Mouse (Mus musculus): Measurements from ENCODE around the gene Fermt1. TPM values are rescaled to one million over a fixed set of nuclear protein-coding genes. Genes with fewer than 3 reads are reported as not detected.

Fermt1 gene
- not detected for total RNA-seq (2021)
- long read RNA-seq, experiment 1 = 0 reads
- long read RNA-seq, experiment 2 = 0 reads

DNA sequence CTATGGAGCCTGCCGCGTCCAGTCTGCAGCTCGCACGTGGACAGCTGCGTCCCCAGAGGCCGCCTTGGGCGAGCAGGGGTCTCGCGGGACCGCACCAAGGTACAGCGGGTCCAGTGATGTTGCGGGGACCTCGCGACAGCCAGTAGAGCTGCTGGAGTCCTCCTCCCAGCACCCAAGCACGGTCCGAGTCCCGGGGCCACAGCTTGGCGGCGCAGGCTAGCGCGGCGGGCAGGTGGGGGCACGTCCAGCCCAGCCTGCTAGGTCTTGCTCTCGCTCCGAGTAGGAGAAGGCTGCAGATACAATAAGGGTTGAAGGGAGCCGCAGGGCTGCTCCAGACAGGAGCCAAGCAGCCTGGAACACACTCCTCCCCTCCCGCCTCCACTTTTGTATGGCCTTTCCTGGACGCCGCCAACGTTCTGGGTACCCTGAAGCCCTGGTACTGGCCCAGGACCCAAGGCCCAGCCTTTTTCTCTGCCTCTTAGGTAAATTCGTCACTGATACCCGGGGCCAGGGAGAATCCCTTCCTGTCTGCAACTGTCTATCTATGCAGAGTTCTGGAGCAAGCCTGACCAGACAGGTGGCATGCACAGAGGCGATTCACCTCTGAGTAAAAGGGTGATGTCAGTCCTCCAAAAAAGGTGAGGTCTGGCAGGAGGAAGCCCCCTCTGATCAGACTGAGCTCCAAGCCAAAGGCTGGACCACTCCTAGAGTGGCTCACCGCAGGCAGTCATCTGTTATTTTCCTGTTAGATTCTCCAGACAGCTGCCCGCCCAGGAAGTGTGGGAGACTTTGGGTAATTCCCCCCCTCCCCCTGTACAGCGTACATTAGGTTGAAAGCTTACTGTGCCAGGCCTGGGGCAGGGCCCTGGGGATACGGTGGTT lies at the start of gene Fermt1:
TSS of gene Fermt1 (minus strand) at position 581 of the 882 bp plus-strand sequence.
- no peak for DNase-seq
- intact Hi-C loops (cut with DNase I) = no loop called here

DNA sequence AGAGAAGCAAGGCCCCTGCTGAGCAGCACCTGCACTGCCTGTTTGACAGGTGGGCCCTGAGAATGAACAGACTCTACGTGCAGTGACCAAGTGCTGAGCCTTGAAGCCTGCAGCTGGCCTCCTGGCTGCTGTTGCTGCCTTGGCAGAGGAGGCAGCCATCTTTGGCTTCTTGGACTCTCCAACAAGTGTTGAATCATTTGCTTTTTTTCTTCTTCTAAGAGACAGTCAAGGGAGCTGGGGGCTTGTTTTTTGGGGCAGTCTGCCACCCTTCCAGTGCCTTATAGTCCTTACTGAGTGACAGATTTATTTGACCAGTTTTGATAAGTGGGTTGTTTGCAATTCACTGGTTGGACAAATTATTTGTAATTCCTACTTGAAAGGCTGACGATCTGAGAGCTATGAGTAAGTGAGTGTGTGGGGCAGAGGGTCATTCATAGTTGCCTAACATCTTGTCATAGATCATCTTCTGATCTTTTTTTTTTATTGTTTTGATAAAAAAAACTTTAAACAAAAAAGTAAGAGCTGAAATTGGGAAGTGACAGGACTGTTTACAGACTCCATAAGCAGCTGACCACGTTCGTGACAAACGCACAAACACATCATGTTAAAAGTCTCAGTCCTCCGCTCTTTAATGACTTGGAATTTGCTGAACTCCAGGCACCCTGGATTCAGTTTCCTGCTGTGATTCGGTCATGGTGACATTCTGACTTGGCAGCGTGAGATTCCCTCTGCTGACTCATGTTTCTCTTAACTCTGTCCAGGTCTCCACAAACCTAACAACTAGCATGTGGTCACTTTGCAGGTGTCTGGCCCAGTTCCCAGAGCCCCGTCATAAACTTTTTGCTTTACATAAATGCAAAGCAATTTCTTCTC lies 47.2 kb upstream of the Fermt1 start:
- peak; percentile 48 to 58 for DNase-seq
- intact Hi-C loops (cut with DNase I) = no loop called here

DNA sequence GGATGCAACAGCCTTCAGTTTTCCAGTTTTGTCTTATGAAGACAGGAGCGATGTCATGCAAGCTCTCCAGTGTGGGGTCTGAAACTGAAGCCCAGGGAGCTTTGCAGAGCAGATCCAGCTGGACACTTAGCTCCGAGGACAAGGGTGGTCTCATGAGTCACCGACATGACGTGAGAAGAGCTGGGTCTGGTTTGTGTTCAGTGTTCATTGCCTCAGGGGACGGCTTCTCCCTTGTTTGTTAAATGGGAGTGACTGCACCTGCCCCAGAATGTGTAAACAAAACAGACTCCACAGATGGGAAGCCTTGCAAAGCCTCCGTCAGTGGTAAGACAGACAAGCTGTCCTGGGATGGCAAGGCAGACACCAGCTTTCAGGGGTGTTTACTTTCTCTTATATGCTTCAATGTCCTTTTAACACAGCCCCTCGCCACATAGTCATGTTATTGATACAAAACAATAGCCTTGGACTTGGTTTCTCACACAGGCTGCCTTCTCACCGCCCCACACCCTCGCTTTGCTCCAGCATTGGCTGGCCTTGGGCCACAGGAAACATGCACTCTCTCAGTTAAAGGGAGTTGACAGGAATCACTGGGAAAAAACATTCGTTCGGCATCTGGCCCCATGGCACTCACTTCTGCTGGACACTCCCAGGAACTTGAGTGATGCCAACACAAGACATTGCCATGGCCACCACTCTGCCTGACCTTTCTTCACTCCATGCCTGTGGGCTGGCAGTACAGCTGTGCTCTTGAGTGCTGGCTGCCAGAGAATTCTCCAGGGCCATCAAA lies 44.3 kb upstream of the Fermt1 start:
- intact Hi-C loops (cut with DNase I) = no loop called here

DNA sequence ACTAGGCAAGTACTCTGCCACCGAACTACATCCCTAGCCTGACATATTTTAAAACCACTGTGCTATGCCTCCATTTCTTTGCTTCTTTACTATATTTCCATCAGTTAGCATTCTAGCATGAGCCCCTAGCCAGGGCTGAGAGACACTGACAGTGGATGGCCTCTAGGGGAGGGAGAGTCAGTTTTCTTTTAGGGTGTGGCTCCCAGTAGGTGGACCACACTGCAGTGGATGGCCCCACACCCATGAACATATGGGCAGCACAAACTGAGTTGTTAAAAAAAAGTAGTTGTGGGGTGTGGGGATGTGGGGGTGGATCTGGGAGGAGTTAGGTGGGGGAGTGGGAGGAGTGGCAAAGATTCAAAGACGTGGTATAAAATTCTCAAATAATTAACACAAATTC lies 27.6 kb upstream of the Fermt1 start:
- no peak for DNase-seq
- intact Hi-C loops (cut with DNase I) = loop anchor here (10.0 kb wide), 1 partner anchor 141 kb away; no protein-coding TSS in a partner anchor

More for the DNA sequence above, 44.3 kb upstream of the Fermt1 start:
- peak in 1 of 2 experiments; percentile 30 for DNase-seq

DNA sequence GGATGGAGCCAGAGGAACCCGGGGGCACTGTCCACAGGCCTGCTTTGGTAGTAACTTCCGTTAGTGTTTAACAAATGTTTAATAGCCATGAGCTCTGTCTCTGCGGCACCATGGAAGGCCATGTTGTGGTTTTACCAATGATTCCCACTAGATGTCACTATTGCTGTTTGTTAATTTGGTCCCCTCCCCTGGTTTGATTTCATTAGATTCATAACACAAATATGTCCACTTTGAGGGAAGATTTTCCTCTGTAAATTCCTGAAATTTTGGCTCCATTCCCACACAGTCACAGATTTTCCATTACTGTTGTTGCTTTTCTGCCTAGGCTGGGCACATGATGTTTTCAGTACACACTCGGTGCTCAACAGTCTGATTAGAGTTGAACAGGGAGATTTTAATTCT lies 25.1 kb upstream of the Fermt1 start:
- intact Hi-C loops (cut with DNase I) = loop anchor here (10.0 kb wide), 1 partner anchor 144 kb away; no protein-coding TSS in a partner anchor
- DNase-seq = no peak

DNA sequence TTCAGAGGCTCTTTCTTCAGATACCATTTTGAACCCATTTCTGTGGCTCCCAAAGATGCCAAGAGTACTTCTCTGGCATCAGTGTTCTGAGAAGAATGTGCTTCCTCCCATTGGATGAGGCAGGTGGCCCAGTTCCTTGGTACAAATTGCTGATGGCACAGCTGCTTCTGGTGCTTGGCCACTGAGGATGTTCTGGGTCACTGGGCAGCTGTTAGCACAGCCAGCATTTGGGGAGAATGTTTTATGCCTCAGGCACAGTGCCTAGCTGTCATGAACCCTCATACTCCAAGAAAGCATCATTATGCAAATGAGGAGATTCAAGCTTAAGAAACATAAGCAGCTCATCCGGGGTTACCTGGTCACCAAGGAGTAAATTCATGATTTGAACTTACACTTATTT lies 12.1 kb upstream of the Fermt1 start:
- intact Hi-C loops (cut with DNase I) = no loop called here

DNA sequence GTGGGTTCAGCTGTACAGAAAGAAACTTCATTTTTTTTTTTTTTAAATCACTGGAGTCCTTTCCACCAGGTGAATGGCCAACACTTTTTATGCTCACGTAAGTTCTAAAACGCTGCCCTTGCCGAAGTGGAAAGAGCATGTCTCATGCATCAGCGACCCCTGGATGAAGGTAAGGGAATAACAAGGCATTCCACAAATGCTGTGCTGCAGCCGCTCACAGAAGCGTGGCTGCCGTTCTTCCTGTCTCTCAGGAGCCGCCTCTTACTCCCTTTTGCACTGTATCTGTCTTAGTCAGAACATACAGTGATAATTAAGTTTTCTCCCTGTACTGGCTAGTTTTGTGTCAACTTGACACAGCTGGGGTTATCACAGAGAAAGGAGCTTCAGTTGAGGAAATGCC lies 6.5 kb upstream of the Fermt1 start:
- DNase-seq = no peak
- intact Hi-C loops (cut with DNase I) = no loop called here

More for the DNA sequence above, 12.1 kb upstream of the Fermt1 start:
- no peak for DNase-seq

DNA sequence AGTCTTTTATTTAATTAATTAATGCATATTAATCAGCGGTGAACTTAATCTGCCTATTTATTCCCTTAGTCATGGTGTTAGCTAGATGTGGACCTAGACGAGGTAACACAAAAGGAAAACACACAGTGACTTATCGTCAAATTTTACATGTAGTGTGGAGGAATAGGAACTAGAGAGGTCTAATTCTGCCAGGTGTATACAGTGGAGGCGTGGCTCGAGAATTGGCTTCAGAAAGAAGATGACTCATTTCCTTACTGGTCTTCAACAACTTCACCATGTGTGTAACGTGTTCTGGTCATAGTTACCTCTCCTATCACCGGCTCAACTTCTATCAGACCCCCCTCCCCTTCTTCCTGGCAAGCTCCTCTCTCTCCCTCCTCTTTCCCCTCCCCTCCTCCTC lies 2.5 kb upstream of the Fermt1 start:
- intact Hi-C loops (cut with DNase I) = no loop called here
- DNase-seq = no peak

DNA sequence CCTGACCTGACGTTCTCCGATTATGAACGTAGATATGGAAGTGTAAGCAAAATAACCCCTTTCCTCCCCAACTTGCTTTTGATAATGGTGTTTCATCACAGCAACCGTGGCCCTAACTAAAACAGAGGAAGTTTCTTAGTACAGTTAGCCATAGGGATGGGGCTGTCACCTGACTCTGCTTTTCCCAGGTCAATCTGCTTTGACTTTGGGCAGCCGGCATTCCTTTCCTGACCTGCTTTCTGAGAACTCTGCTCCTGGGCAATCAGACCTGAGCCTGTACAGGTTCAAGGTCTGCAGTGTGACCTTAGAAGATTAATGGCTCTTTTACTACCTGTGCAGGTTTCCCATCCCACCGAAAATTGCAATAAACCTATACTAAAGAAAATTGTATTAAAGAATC lies 1.3 kb upstream of the Fermt1 start:
- intact Hi-C loops (cut with DNase I) = no loop called here
- no peak for DNase-seq

DNA sequence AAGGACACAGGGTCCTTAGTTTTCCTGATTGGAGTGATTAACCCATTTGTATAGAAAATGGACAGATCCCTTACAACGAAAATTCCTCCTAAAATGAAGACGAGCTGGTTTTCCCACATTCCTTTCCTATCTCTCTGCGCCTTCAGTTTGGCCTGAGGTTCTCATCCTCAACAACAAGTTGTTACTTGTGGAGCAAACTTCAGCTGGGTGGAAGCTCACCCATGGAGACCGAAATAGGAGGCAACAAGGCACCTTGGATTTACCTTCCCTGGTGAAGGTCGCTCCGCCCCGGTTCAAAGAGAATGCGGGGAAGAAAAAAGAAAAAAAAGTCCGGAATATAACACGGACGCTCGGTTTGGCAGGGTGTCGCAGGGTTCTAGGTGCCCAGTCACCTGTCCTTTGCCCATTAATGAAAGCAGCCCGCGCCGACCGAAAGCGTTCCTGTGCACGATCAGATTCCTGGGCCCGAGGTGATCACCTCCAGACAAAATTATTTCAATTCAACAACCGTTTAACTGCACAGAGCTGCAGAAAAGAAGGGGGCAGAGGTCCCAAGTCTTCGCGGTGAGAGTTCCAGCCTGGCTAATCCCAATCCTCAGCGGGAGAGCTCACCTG lies 888 bp downstream of the Fermt1 start:
- DNase-seq = no peak
- intact Hi-C loops (cut with DNase I) = no loop called here

DNA sequence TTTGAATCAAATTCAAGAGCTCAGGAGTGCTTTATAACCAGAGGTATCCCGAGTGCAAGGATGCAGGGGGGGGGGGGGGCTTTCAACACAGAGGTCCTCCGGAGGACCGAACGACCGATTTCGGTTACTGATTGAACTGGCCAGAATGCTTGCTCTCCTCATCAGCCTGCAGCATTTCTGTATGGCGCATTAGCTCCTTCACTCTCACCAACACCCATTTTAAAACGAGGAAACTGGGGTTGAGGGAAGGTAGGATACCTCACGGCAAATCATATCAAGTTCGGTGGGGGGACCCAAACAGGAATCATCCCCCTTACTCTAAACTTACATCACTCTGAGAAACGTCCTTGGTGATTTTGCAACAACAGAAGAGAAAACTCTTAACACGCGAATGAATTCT lies 1.7 kb downstream of the Fermt1 start:
- DNase-seq = no peak
- intact Hi-C loops (cut with DNase I) = no loop called here

DNA sequence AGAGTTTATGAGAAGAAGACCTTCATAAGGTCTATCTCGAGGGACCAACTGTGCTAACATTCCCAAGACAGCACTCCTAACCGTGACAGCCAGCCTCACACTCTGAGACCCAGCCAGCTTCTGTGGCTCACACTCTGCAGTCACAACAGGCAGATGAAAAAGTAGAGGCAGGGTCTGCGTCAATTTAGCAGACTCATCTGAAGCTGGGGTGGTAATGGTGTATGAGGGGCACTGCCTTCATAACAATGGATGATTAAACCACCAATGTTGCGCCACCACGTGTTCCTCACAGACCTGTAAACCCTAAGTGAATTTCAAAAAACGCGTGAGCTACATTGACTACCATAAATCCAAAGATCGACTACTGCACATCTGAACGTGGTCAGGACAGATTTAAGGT lies 2.1 kb downstream of the Fermt1 start:
- intact Hi-C loops (cut with DNase I) = no loop called here
- no peak for DNase-seq

DNA sequence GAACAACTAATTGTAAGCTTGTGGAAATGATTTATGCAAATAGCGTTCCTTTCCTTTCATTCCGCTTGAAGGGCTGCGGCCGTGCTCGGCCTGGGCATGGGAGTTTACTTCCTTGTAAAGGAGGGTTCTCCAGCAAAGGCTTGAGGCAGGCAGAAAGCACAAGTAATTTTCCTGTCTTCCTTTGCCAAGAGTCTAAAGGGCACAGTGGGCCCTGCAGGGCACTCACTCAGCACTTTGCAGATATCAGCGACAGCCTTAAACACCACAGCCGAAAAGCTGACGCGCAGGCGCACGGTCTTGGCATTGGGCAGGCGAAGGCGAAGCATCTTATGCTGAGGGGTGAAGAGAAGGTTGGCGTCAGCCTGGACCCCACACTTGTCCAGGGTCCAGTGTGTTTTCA lies 6.7 kb downstream of the Fermt1 start:
- no peak for DNase-seq

DNA sequence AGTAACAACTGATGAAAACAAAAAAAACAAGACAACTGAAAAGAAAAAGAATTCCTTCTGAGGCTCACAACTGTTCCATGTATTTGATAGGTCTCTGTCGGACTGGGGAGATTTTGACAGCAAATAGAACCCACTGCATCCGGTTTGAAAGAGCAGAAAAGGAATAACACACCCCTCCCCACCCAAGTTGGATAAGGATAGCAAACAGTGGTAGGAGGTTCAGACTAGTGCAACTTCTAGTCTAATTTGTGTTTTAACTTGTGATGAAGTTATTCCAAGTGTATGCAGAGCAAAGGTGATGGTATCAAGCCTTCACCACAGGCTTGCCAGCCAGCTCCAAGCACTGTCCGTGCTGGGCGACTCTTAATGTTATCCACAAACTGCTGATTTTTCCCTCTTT lies 9.5 kb downstream of the Fermt1 start:
- intact Hi-C loops (cut with DNase I) = no loop called here
- DNase-seq = no peak

More for the DNA sequence above, 6.7 kb downstream of the Fermt1 start:
- intact Hi-C loops (cut with DNase I) = no loop called here

DNA sequence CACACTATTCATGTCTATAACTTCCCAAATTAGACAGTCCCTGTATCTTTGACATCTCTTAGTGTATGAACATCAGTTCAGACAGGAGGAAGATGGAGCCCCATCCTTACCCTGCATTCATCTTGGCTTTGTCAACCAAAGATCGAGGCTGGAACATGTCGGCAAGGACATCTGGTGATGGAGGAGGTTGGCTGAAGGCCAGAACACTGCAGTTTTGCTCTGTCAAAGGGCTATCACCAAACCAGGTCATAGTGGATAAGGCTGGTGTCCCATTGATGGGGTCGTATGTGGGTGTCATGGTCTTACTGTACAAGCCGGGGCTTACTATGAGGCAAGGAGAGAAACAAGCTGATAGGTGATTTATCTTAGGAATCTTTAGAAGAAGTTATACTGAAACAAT lies 11.0 kb downstream of the Fermt1 start:
- no peak for DNase-seq
- intact Hi-C loops (cut with DNase I) = no loop called here

DNA sequence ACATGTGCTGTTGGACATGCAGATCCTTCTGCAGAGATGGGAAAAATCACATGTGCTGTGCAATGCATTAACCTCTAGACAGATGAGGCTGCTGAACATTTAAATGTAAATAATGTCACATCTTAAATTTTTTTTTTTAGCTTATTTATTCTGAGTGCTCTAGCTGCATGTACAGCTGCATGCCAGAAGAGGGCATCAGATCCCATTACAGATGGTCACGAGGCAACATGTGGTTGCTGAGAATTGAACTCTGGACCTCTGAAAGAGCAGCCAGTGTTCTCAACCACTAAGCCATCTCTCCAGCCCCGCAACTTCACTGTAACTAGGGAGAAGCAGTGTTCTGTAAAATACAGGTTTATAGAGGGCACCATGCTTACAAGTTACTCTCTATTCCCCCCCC lies 11.6 kb downstream of the Fermt1 start:
- intact Hi-C loops (cut with DNase I) = no loop called here
- no peak for DNase-seq

DNA sequence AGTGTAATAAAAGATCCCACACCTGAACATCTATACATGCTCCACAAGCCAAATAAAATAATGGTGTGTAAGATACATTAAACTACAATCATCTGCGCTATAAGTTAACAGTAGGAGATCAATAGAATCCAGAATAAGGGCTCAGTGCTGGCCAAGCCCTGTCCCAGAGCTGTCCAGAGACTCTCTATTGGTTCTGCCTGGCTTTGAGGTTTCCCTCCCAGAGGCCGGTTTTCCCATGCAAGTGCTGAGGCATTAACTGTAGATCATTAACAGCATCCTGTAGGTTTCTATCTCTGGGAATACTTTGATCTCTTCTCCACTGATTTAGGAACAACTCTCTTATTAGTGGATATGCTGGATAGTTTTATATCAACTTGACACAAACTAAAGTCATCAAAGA lies 16.7 kb downstream of the Fermt1 start:
- intact Hi-C loops (cut with DNase I) = no loop called here

DNA sequence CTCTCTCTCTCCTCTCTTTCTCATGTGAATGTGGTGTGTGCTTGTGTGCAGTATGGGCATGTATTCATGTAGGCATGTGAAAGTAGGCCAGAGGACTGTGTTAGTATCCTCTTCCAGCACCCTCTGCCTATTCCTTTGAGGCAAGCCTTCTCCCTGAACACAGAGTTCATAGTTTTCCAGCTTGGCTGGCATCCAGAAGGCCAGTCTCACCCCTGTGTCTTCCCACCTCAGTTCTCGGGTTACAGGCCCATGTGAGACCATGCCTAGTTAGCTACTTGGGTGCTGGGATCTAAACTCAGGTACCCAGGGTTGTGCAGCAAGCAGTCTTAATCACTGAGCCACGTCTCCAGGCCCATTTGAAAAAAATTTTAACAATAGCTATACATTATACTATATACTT lies 17.8 kb downstream of the Fermt1 start:
- no peak for DNase-seq
- intact Hi-C loops (cut with DNase I) = no loop called here

More for the DNA sequence above, 16.7 kb downstream of the Fermt1 start:
- no peak for DNase-seq

DNA sequence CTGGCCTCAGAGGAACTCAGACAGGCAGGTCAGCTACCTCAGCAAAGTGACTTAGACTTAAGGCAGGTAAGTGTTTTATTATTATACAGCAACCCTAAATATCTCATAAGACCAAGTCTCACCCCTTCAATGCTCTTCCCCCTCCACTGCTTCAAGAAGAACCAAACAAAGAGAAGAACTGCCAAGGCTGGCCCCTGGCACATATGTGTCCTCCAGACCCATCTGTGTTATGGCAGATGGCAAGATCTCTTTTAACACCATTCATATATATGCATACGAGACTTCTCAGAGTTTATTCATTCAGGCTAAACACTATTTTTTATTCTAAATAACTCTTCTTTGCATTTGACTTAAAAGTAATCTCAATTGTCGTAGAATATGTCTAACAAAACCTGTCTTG lies 18.4 kb downstream of the Fermt1 start:
- intact Hi-C loops (cut with DNase I) = no loop called here
- DNase-seq = no peak

All from gastrocnemius, postnatal 36 days (tissue).